Mouse (Mus musculus) adrenal gland, postnatal 14 days (tissue): Measurements from ENCODE around the gene Slc46a2. TPM values are rescaled to one million over a fixed set of nuclear protein-coding genes. Genes with fewer than 3 reads are reported as not detected.

Experiments
- total RNA-seq: library from RNA; stranded (reverse); gene quantifications from 2 replicates; pipeline ENCODE4 v1.2.3, GENCODE M21; 2021

Slc46a2 gene
- total RNA-seq, 1 experiment from 2014 or later, result not detected

Other genes starting within 250 kb of the Slc46a2 start
- 14.2 and 19.3 TPM in 2 replicates for gene Inip, start 113.5 kb downstream of the Slc46a2 start, total RNA-seq
- 7.3 and 9.5 TPM in 2 replicates for gene Snx30, start 109.2 kb downstream of the Slc46a2 start, total RNA-seq
- not detected in 2 replicates for gene Mup4, start 45.7 kb upstream of the Slc46a2 start, total RNA-seq
- not detected in 2 replicates for gene Mup6, start 49.2 kb upstream of the Slc46a2 start, total RNA-seq
- gene Mup7, start 155.4 kb upstream of the Slc46a2 start, total RNA-seq, result not detected in 2 replicates
- gene Mup2, start 239.2 kb upstream of the Slc46a2 start, total RNA-seq, result not detected in 2 replicates